Mouse (Mus musculus) heart, embryonic 15.5 days (tissue): Measurements from ENCODE around the gene Mpz. TPM values are rescaled to one million over a fixed set of nuclear protein-coding genes. Genes with fewer than 3 reads are reported as not detected.

Experiments
- ATAC-seq: fragments of 200-750 bp; cut with Nextera tagmentation; replicated peaks from 2 replicates; pipeline ENCODE4 v1.8.0; 2017; ENCODE audit warnings: low read depth, moderate TSS enrichment; ENCODE audit not compliant: insufficient number of reproducible peaks, insufficient read depth, low FRiP score
- H3K27ac ChIP-seq: fragments of 300-500 bp; sonication (generic); 2 replicates; pipeline ENCODE4 v1.5.1; 2015; ENCODE audit warnings: mild to moderate bottlenecking, inconsistent platforms
- H3K27me3 ChIP-seq: fragments of 300-500 bp; sonication (generic); 2 replicates; pipeline ENCODE4 v1.6.1; 2015; ENCODE audit warnings: inconsistent platforms
- H3K36me3 ChIP-seq: fragments of 300-500 bp; sonication (generic); 2 replicates; pipeline ENCODE4 v1.6.1; 2015; ENCODE audit warnings: mild to moderate bottlenecking, inconsistent platforms
- H3K4me1 ChIP-seq: fragments of 300-500 bp; sonication (generic); replicated peaks from 2 replicates; pipeline ENCODE4 v1.6.1; 2015; ENCODE audit warnings: inconsistent platforms
- H3K4me2 ChIP-seq: fragments of 300-500 bp; sonication (generic); 2 replicates; pipeline ENCODE4 v1.6.1; 2015; ENCODE audit warnings: inconsistent platforms, mild to moderate bottlenecking, moderate library complexity
- H3K4me3 ChIP-seq: fragments of 300-500 bp; sonication (generic); 2 replicates; pipeline ENCODE4 v1.5.1; 2015; ENCODE audit warnings: mild to moderate bottlenecking, inconsistent platforms
- H3K9ac ChIP-seq: fragments of 300-500 bp; sonication (generic); 2 replicates; pipeline ENCODE4 v1.6.1; 2015; ENCODE audit warnings: mild to moderate bottlenecking, inconsistent platforms
- H3K9me3 ChIP-seq: fragments of 300-500 bp; sonication (generic); replicated peaks from 2 replicates; pipeline ENCODE4 v1.6.1; 2016; ENCODE audit warnings: inconsistent platforms
- WGBS: fragments of 180-500 bp; shearing (Covaris S2); methylation state at CpG from one replicate; pipeline ENCODE4 v1.1.7; 2015; ENCODE audit warnings: mixed read lengths; 5-methylcytosine and 5-hydroxymethylcytosine counted together
- polyA plus RNA-seq: library from polyadenylated mRNA; unstranded; fragments of >200 nt; fragmentation: Nextera tagmentation; extraction: Ambion mirVana; gene quantifications from 2 replicates; pipeline ENCODE4 v1.2.1, GENCODE M21; 2015

Gene Mpz
- polyA plus RNA-seq, 1 experiment from 2014 or later, result 0.63 TPM

DNA sequence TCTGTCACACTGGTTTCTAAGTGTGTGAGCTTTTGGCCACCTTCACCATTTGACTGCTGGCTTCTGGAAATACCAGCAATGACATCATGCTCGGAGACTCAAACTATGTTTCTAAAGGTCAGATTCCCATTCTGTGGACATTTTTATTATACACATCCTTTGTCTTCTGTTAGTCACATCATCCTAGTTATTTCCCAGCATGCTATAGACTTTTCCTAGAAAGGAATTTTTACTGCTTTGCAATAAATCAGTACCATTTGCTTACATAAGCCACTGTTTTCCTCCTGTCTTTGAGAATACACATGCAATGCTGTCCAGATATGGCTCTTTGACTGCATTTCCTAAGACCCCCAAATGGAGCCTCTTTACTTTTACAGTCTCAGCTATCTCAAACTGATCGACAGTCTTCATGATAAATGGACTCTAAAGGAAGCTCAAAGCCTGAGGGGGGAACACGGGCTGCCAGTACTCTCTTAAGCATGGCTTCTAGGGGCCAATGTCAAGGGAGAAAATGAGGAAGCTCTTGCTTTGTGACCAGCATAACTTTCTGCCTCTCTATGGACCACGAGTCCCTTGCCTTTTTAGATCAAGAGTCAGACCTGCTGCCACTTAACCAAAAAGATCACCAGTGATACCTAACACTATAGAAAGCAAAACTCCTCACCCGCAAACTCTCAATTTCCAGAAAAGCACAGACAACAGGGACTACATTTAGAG, 15.3 kb downstream of the Mpz start:
- 52% methylated on average over 5 of the region's 5 CpGs for WGBS

DNA sequence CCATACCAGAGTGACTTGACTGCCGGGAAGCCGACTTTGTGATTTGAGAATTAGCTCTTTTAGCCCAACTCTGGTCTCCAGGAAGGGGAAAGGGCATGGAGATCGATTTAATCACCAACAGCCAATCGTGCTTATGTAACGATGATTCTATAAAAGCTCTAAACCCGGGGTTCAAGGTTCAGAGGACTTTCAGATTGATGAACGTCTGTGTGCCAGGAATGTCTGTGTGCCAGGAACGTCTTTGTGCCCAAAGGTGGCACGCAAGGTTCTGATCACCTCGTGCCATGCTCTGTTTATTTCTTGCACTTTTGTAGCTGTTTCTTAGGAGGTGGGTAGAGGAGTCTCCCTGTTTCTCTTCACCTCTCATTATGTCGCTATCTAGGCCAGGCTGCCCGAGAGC, 18.4 kb downstream of the Mpz start:
- WGBS, result 79% methylated on average over 12 of the region's 12 CpGs
- no peak for ATAC-seq
- Histone ChIP-seq H3K9ac (no peak overlapping the region), H3K4me3 (no peak overlapping the region), H3K4me1 (peaks cover 11% of the 10 kb centered on the region), H3K9me3 (no peaks in the 10 kb centered on the region), H3K36me3 (no peaks in the 10 kb centered on the region), H3K27ac (no peak overlapping the region), H3K27me3 (no peaks in the 10 kb centered on the region), H3K4me2 (no peak overlapping the region)

More for the DNA sequence above, 15.3 kb downstream of the Mpz start:
- 0 out of 2 replicates have a peak, but pooled peaks cover 6% of the 10 kb centered on the region for H3K27me3 ChIP-seq
- H3K9ac ChIP-seq, result no peak overlapping the region
- H3K9me3 ChIP-seq, result no peaks in the 10 kb centered on the region
- no peaks in the 10 kb centered on the region for H3K36me3 ChIP-seq
- H3K4me1 ChIP-seq, result peaks cover 2% of the 10 kb centered on the region; the same call in 1 of the 2 replicates
- ATAC-seq, result no peak
- no peak overlapping the region for H3K4me3 ChIP-seq
- H3K27ac ChIP-seq, result no peak overlapping the region
- H3K4me2 ChIP-seq, result no peak overlapping the region

DNA sequence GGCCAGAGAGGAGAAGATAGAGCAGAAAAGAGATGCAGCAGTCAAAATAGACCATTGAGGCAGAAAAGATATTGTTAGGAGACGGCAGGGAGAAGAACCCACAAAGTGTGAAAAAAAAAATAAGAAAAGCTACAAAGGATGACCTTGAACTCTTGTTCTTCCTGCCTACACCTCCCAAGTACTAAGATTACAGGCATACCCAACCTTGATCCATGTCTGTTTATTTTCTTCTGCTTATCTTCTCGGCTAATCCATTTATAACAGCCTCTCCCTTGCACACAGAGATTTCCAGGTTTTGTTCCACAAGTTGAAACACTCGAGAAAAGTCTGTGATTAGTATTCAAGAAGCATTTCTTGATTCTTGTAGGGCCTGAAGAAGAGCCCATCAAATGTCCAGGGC, 19.4 kb downstream of the Mpz start:
- H3K4me3 ChIP-seq, result no peak overlapping the region
- no peak overlapping the region for H3K27ac ChIP-seq
- 40% methylated on average over 3 of the region's 3 CpGs for WGBS
- no peaks in the 10 kb centered on the region for H3K9me3 ChIP-seq
- no peaks in the 10 kb centered on the region for H3K27me3 ChIP-seq
- H3K9ac ChIP-seq, result no peak overlapping the region
- H3K4me2 ChIP-seq, result no peak overlapping the region
- no peak for ATAC-seq
- H3K4me1 ChIP-seq, result peaks cover 11% of the 10 kb centered on the region
- no peaks in the 10 kb centered on the region for H3K36me3 ChIP-seq

DNA sequence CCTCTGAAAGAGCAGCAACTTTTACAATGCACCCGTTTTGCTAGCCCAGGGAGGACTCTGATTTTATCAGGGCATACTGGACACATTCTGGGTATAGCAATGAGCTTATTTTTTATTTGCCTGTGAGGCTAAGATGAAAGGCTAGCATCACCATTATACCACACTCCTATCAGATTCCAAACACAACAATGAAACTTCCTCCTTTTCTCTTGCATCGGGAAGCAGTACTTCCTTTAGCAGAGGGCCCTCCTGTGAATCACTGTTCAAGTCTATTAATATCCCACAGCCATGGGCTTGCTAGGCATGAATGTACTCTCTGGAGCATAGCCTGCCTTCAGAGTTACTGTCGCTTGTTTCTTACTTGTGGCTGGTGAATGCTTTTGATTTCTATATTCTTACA, 20.6 kb downstream of the Mpz start:
- Histone ChIP-seq H3K27me3 (no peaks in the 10 kb centered on the region), H3K36me3 (no peaks in the 10 kb centered on the region), H3K9ac (no peak overlapping the region), H3K4me2 (no peak overlapping the region), H3K9me3 (no peaks in the 10 kb centered on the region), H3K4me1 (peaks cover 11% of the 10 kb centered on the region), H3K4me3 (no peak overlapping the region), H3K27ac (peak overlapping the region; percentile 77)
- ATAC-seq, result peak; percentile 62
- 21% methylated on average over 3 of the region's 3 CpGs for WGBS

DNA sequence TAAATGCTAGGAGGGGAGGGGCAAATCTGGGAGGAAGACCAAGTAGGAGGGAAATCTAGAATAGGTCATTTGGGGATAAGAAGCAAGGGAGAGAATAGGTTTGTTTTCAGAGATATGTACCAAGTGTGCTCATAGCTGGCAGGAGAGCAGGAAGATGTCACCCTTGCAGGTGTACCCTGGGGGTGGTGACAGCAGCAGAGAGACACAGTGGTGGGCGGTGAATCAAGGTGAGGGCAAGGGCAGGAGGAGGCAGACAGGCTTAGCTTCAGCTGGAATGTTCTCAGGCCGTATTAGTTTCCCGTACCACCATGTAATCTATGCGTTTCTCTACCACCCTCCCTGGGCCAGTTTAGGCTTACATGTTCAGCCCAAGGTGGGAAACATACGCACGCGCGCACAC, 22.3 kb downstream of the Mpz start:
- H3K9ac ChIP-seq, result no peak overlapping the region
- ATAC-seq, result no peak
- no peaks in the 10 kb centered on the region for H3K9me3 ChIP-seq
- no peak overlapping the region for H3K4me3 ChIP-seq
- no peaks in the 10 kb centered on the region for H3K27me3 ChIP-seq
- no peaks in the 10 kb centered on the region for H3K36me3 ChIP-seq
- H3K27ac ChIP-seq, result no peak overlapping the region
- peaks cover 11% of the 10 kb centered on the region for H3K4me1 ChIP-seq
- WGBS, result 90% methylated on average over 8 of the region's 8 CpGs
- H3K4me2 ChIP-seq, result no peak overlapping the region

DNA sequence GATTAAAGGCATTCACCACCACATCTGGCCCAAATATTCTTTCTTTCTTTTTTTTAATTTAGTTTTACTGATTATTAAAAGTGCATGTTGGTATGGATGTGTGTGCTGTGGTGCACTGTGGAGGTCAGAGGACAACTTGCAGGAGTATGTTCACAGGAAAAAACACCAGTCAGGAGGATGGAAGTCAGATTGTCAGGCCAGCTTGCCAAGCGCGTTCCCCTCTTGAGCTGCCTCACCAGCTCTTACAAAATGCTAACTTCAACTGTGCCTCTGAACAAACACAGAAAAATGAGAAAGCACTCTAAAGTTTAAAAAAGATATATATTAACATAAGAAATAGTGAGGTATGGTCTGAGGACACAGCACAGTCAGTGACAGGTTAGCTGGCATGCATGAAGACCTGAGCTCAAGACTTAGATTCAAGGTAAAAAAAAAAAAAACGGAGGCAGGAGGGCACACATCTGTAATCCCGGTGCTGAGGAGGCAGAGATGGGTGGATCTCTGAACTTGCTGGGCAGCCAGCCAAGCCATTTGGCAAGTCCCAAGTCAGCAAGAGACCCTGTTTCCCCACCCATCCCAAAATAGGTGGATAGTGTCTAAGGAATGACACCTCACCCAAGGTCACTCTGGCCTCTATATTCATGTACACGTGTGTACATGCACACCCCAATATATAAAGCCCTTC, 29.1 kb downstream of the Mpz start:
- WGBS, result 56% methylated on average over 5 of the region's 5 CpGs
- H3K27ac ChIP-seq, result 0 out of 2 replicates have a peak overlapping the region, but pooled peaks have one; percentile 26
- 0 out of 2 replicates have a peak, but pooled peaks have one; percentile 45 for ATAC-seq
- no peaks in the 10 kb centered on the region for H3K27me3 ChIP-seq
- peaks cover 19% of the 10 kb centered on the region for H3K4me1 ChIP-seq
- no peak overlapping the region for H3K4me3 ChIP-seq
- no peaks in the 10 kb centered on the region for H3K9me3 ChIP-seq
- H3K36me3 ChIP-seq, result no peaks in the 10 kb centered on the region
- H3K9ac ChIP-seq, result no peak overlapping the region
- no peak overlapping the region for H3K4me2 ChIP-seq

DNA sequence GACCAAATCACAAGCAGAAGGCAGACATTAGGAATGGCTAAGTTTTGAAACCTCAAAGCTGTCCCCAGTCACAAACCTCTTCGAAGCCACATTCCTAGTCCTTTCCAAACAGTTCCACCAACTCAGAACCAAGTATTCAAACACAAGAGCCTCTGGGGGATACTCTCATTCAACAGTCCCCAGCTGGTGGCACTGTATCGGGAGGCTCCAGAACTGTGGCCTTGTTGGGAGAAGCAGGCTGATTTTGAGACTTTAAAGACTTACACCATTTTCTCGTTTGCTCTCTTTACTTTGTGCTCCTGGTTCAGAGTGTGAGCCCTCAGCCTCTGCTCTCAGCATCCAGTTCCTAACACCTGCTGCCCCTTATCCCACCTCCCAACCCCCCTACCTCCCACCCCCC, 32.5 kb downstream of the Mpz start:
- Histone ChIP-seq H3K4me3 (no peak overlapping the region), H3K9ac (no peak overlapping the region), H3K4me1 (peaks cover 38% of the 10 kb centered on the region), H3K27me3 (no peaks in the 10 kb centered on the region), H3K9me3 (no peaks in the 10 kb centered on the region), H3K36me3 (no peaks in the 10 kb centered on the region), H3K4me2 (no peak overlapping the region), H3K27ac (peak overlapping the region; percentile 82; the same call in 1 of the 2 replicates)
- ATAC-seq, result no peak
- WGBS, result 86% methylated on average over 3 of the region's 3 CpGs

DNA sequence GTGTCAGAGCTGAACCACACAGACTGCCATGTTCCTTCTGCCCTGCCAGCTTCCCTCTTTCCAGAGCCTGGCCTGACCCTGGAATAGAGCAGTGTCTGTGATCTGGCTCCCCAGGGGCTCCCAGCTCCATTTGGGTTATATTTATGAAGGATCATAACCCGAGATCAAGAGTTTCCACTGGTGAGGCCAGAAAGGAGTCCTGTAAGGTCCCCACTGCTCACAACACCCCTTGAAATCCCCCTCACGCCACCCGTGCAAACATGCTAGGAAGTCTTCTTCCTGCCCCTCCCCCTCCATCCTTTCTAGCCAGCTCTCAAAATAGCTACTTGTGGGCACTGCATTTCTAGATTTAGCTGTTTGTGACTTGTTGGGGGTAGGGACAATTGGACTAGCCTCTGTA, 33.1 kb downstream of the Mpz start:
- Histone ChIP-seq H3K9me3 (no peaks in the 10 kb centered on the region), H3K4me2 (peak overlapping the region; percentile 24), H3K4me1 (peaks cover 44% of the 10 kb centered on the region), H3K36me3 (no peaks in the 10 kb centered on the region), H3K4me3 (no peak overlapping the region), H3K27me3 (no peaks in the 10 kb centered on the region), H3K9ac (no peak overlapping the region), H3K27ac (peak overlapping the region; percentile 82)
- WGBS, result 35% methylated on average over 3 of the region's 3 CpGs
- peak; percentile 67 for ATAC-seq

DNA sequence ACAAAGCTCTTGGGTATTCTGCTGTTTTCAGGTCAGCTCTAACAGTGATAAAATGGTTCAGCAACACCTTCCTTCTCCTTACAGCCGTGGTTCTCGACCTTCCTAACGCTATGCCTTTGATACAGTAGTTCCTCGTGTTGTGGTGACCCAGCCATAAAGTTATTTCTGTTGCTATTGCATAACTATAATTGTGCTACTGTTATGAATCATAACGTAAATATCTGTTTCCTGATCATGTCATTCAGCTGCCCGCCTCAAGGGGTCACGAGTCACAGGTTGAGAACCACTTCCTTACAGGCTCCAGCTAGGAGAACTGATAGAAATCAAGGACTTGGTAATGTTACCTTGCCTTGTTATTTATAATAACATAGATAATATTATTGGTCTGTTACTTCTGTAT, 33.8 kb downstream of the Mpz start:
- H3K27ac ChIP-seq, result peak overlapping the region; percentile 82
- no peak overlapping the region for H3K4me3 ChIP-seq
- H3K9ac ChIP-seq, result no peak overlapping the region
- no peak for ATAC-seq
- peaks cover 51% of the 10 kb centered on the region for H3K4me1 ChIP-seq
- no peaks in the 10 kb centered on the region for H3K36me3 ChIP-seq
- no peaks in the 10 kb centered on the region for H3K9me3 ChIP-seq
- 0 out of 2 replicates have a peak overlapping the region, but pooled peaks have one; percentile 24 for H3K4me2 ChIP-seq
- 54% methylated on average over 7 of the region's 7 CpGs for WGBS
- no peaks in the 10 kb centered on the region for H3K27me3 ChIP-seq

DNA sequence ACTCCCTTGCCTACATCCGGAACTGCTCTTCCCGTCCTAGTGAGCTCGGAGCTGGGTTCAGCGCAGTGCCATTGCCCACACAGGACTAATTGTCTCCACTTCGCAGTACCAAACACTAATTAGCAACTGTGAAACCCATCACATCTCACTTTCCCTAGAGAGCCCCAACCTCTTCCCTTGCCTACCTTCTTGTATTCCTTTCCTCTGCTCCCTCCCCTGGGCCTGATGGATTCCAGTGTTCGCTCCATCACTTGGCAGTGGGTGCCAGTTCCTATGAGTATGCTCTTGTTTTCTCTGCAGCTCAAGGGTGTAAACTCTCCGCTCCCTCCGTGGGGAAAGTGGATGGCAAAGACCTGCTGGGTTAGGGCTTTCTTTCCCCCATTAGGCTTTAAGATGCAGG, 35.1 kb downstream of the Mpz start:
- 61% methylated on average over 8 of the region's 8 CpGs for WGBS
- no peak overlapping the region for H3K4me3 ChIP-seq
- peak overlapping the region; percentile 66 for H3K27ac ChIP-seq
- no peak overlapping the region for H3K9ac ChIP-seq
- H3K9me3 ChIP-seq, result no peaks in the 10 kb centered on the region
- no peak for ATAC-seq
- H3K4me1 ChIP-seq, result peaks cover 49% of the 10 kb centered on the region
- H3K27me3 ChIP-seq, result no peaks in the 10 kb centered on the region
- no peak overlapping the region for H3K4me2 ChIP-seq
- H3K36me3 ChIP-seq, result no peaks in the 10 kb centered on the region

DNA sequence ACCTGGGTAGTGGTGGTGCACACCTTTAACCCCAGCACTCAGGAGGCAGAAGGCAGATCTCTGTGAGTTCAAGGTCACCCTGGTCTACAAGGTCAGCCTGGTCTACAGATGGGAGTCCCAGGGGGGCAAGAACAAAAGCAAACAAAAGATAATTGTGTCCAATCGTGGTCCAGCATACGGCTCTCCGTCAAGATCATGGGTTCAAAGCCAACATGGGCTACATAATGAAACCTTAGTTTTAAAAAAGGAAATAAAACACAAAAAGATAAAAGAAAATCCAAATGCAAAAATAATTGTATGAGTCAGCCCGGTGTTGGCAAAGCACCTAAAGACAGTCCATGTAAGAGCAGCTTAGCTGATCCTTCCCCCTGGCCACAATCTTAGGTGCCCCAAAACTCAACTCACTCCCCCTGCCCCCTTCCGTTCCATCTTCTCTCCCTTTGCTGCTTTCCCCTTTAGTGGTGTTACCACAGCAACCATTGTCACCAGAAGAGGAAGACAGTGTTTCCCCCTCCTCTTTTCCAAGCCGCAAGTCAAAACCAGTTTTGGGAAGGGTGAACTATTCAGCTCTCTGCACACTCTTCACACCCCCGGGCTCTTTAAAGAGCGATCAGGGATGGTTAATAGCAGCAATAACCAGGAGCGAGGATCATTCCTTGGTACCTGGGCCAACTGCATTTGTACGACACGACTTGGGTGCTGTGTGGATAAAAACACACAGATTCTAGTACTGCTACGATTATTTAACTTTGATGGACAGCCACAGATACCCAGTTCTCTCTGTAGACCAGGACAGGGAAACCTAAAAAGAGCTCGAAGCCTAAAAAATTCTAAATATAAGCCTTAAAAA, 37.6 kb downstream of the Mpz start:
- Histone ChIP-seq H3K9me3 (no peaks in the 10 kb centered on the region), H3K27me3 (no peaks in the 10 kb centered on the region; the same call in 1 of the 2 replicates), H3K9ac (no peak overlapping the region), H3K4me3 (no peak overlapping the region), H3K4me1 (peaks cover 57% of the 10 kb centered on the region), H3K4me2 (no peak overlapping the region), H3K36me3 (no peaks in the 10 kb centered on the region), H3K27ac (peak overlapping the region; percentile 95)
- ATAC-seq, result no peak
- WGBS, result 68% methylated on average over 13 of the region's 13 CpGs
